Mouse (Mus musculus) midbrain, postnatal 0 days (tissue): ENCODE results near the gene F2. TPM values are rescaled to one million over a fixed set of nuclear protein-coding genes. Genes with fewer than 3 reads are reported as not detected.
A peak's percentile ranks its signal among the peaks of the same experiment; 100 is the strongest.

Source experiments
- ATAC-seq: fragments of 200-750 bp; cut with Nextera tagmentation; 2 replicates; pipeline ENCODE4 v1.8.0; 2017; ENCODE audit warnings: moderate number of reproducible peaks, mild to moderate bottlenecking, moderate TSS enrichment, moderate library complexity; ENCODE audit not compliant: low FRiP score
- DNase-seq: peaks from one replicate; pipeline ENCODE4 v3.0.0-alpha.2; 2015; ENCODE audit warnings: low spot score
- H3K27ac ChIP-seq: fragments of 300-500 bp; sonication (generic); 2 replicates; pipeline ENCODE4 v1.5.1; 2014; ENCODE audit warnings: low read depth, mild to moderate bottlenecking, low read length, mixed read lengths
- H3K27me3 ChIP-seq: fragments of 300-500 bp; sonication (generic); 2 replicates; pipeline ENCODE4 v1.6.1; 2014; ENCODE audit warnings: low read length, control low read depth, mixed read lengths; ENCODE audit not compliant: insufficient read depth
- H3K36me3 ChIP-seq: fragments of 300-500 bp; sonication (generic); 2 replicates; pipeline ENCODE4 v1.6.1; 2014; ENCODE audit warnings: low read length, control low read depth, mixed read lengths; ENCODE audit not compliant: insufficient read depth
- H3K4me1 ChIP-seq: fragments of 300-500 bp; sonication (generic); 2 replicates; pipeline ENCODE4 v1.6.1; 2014; ENCODE audit warnings: mild to moderate bottlenecking, control low read depth, antibody characterized with exemption, low read length, mixed read lengths; ENCODE audit not compliant: insufficient read depth
- H3K4me2 ChIP-seq: fragments of 300-500 bp; sonication (generic); 2 replicates; pipeline ENCODE4 v1.6.1; 2014; ENCODE audit warnings: low read depth, mild to moderate bottlenecking, low read length, mixed read lengths; ENCODE audit not compliant: poor library complexity, severe bottlenecking
- H3K4me3 ChIP-seq: fragments of 300-500 bp; sonication (generic); 2 replicates; pipeline ENCODE4 v1.5.1; 2014; ENCODE audit warnings: low read depth, mild to moderate bottlenecking, low read length, moderate library complexity
- H3K9ac ChIP-seq: fragments of 300-500 bp; sonication (generic); replicated peaks from 2 replicates; pipeline ENCODE4 v1.6.1; 2014; ENCODE audit warnings: mild to moderate bottlenecking, low read length, moderate library complexity, mixed read lengths; ENCODE audit not compliant: poor library complexity, severe bottlenecking
- H3K9me3 ChIP-seq: fragments of 300-500 bp; sonication (generic); 2 replicates; pipeline ENCODE4 v1.6.1; 2016; ENCODE audit warnings: low read length, control low read depth
- CTCF ChIP-seq: IDR thresholded peaks from 2 replicates; pipeline ENCODE4 v1.5.1; 2016; ENCODE audit warnings: antibody characterized with exemption, mild to moderate bottlenecking
- WGBS: fragments of 180-500 bp; shearing (Covaris S2); extraction: QIAGEN DNeasy Blood & Tissue Kit; methylation state at CpG from one replicate; pipeline ENCODE4 v1.1.7; 2014; 5-methylcytosine and 5-hydroxymethylcytosine counted together
- polyA plus RNA-seq: library from polyadenylated mRNA; unstranded; fragments of >200 nt; fragmentation: Nextera tagmentation; extraction: Ambion mirVana; gene quantifications from 2 replicates; pipeline ENCODE4 v1.2.1, GENCODE M21; 2015
- total RNA-seq: library from RNA; depleted of rRNA; stranded (reverse); fragments of >200 nt; gene quantifications from 2 replicates; pipeline ENCODE4 v1.2.3, GENCODE M21; 2014; rRNA removed

F2 gene
- total and polyA plus RNA-seq, 2 experiments from 2014 or later: 0.10 TPM; not detected in 1

DNA sequence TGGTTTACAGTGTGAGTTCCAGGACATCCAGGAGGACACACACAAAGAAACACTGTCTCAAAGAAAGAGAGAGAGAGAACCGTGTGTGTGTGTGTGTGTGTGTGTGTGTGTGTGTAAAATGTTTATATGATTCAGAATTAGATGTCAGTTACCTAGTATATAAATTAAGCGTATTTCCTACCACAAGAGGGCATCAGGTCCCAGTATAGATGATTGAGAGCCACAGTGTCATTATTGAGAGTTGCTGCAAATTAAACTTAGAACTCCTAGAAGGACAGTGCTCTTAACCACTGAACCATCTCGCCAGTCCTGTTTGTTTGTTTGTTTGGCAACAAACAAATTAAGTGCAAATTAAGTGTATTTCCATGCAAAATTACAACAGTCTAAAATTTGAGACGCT, 33.8 kb downstream of the F2 start:
- no peak overlapping the region for H3K4me2 ChIP-seq
- DNase-seq (no peak), ATAC-seq (no peak)
- H3K9me3 ChIP-seq: no peaks in the 10 kb centered on the region
- no peaks in the 10 kb centered on the region for H3K27me3 ChIP-seq
- no peak overlapping the region for H3K9ac ChIP-seq
- 93% methylated on average over 4 of the region's 4 CpGs for WGBS
- H3K27ac ChIP-seq: no peak overlapping the region
- no peaks in the 10 kb centered on the region for H3K4me1 ChIP-seq
- no peak overlapping the region for H3K4me3 ChIP-seq
- H3K36me3 ChIP-seq: peaks cover 55% of the 10 kb centered on the region
- TF ChIP-seq CTCF: peak; percentile 52

DNA sequence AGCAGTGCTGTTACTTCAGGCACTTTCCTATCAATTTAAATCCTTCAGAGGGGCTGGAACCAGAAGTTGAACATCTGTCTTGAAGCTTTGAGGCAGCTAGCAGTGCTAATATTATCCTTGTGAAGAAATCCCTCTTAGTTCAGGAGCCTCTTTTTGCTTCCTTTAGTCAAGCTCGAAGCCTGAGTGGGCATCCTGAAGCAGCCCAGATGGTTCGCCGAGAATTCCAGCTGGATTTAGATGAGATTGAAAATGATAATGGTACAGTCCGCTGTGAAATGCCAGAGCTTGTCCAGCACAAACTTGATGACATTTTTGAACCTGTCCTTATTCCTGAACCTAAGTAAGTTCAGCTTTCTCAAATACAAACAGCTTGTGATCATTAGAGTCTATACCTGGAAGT, 35.7 kb downstream of the F2 start:
- Histone ChIP-seq H3K4me3 (no peak overlapping the region), H3K27me3 (no peaks in the 10 kb centered on the region), H3K4me1 (no peaks in the 10 kb centered on the region), H3K27ac (no peak overlapping the region), H3K9me3 (no peaks in the 10 kb centered on the region), H3K9ac (no peak overlapping the region), H3K36me3 (peaks cover 57% of the 10 kb centered on the region), H3K4me2 (no peak overlapping the region)
- no peak for TF ChIP-seq CTCF
- no peak for DNase-seq
- ATAC-seq: no peak
- WGBS: over 99% methylated on average over 4 of the region's 4 CpGs

DNA sequence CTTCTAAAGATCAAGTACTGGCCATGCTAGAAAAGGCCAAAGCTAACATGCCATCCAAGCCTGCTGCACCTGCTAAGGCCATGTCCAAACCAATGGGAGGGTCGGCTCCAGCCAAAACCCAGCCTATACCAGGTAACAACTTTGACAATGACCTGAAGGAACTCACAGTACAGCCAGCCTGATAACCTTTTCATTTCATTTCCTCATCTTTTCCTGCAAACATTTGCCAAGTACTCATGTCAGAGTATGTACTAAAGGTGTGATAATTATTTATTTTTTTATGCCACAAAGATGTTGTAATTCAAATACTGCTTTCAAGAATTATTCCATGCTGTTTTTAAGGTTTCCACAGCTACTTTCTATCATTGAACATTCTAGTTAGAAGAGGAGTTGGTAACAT, 50.0 kb downstream of the F2 start:
- H3K4me1 ChIP-seq: no peaks in the 10 kb centered on the region
- TF ChIP-seq CTCF: no peak
- H3K9ac ChIP-seq: no peak overlapping the region
- H3K9me3 ChIP-seq: no peaks in the 10 kb centered on the region
- H3K4me3 ChIP-seq: no peak overlapping the region
- no peak overlapping the region for H3K4me2 ChIP-seq
- no peak overlapping the region for H3K27ac ChIP-seq
- no peak for DNase-seq
- peaks cover 33% of the 10 kb centered on the region for H3K36me3 ChIP-seq
- WGBS: 100% methylated on average over 1 of the region's 1 CpGs
- H3K27me3 ChIP-seq: no peaks in the 10 kb centered on the region
- no peak for ATAC-seq

DNA sequence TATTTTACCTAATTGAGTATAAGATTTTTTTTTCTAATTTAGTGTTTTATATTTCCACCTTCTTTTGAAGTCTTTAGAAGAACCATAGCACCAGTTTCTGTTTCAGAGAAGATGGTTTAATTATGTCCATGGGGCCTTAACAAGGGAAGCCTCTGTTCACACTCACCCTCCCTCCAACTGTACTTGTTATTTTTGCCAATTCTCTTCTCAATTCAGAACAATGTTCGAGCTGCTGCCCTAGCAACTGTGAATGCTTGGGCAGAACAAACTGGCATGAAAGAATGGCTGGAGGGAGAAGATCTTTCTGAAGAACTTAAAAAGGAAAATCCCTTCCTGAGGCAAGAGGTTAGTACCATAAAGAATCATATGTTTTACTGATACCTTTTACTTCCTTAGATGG, 55.3 kb downstream of the F2 start:
- ATAC-seq: no peak
- Histone ChIP-seq H3K4me3 (no peak overlapping the region), H3K9ac (no peak overlapping the region), H3K36me3 (peaks cover 43% of the 10 kb centered on the region), H3K27me3 (no peaks in the 10 kb centered on the region), H3K4me1 (no peaks in the 10 kb centered on the region), H3K27ac (peak overlapping the region; percentile 26; the same call in 1 of the 2 replicates), H3K9me3 (no peaks in the 10 kb centered on the region), H3K4me2 (no peak overlapping the region)
- WGBS: 55% methylated on average over 1 of the region's 1 CpGs
- no peak for TF ChIP-seq CTCF
- DNase-seq: peak; percentile 57

Other genes starting within 250 kb of the F2 start
- gene 1110051M20Rik, start 191.7 kb downstream of the F2 start, total RNA-seq: 146 and 158 TPM in 2 replicates
- 171 and 172 TPM in 2 replicates for gene 1110051M20Rik, start 191.7 kb downstream of the F2 start, polyA plus RNA-seq
- gene Lrp4, start 178.9 kb downstream of the F2 start, total RNA-seq: 17.1 and 19.2 TPM in 2 replicates
- gene Lrp4, start 178.9 kb downstream of the F2 start, polyA plus RNA-seq: 3.4 TPM in 2 replicates
- 130 and 135 TPM in 2 replicates for gene Ckap5, start 109.7 kb downstream of the F2 start, total RNA-seq
- 85.8 and 101 TPM in 2 replicates for gene Ckap5, start 109.7 kb downstream of the F2 start, polyA plus RNA-seq
- 14.9 and 20.5 TPM in 2 replicates for gene Zfp408, start 13.4 kb upstream of the F2 start, total RNA-seq
- 9.7 and 10.7 TPM in 2 replicates for gene Zfp408, start 13.4 kb upstream of the F2 start, polyA plus RNA-seq
- gene Arhgap1, start 13.4 kb upstream of the F2 start, total RNA-seq: 95.8 and 101 TPM in 2 replicates
- gene Arhgap1, start 13.4 kb upstream of the F2 start, polyA plus RNA-seq: 96.6 and 99.3 TPM in 2 replicates
- gene Atg13, start 74.2 kb upstream of the F2 start, total RNA-seq: 21.0 and 30.6 TPM in 2 replicates
- 30.4 and 31.5 TPM in 2 replicates for gene Atg13, start 74.2 kb upstream of the F2 start, polyA plus RNA-seq
- gene Harbi1, start 74.4 kb upstream of the F2 start, total RNA-seq: 11.7 and 16.2 TPM in 2 replicates
- gene Harbi1, start 74.4 kb upstream of the F2 start, polyA plus RNA-seq: 12.3 TPM in 2 replicates
- gene Ambra1, start 93.7 kb upstream of the F2 start, total RNA-seq: 55.6 and 59.5 TPM in 2 replicates
- gene Ambra1, start 93.7 kb upstream of the F2 start, polyA plus RNA-seq: 19.3 and 20.7 TPM in 2 replicates